In the genomic region with DNA sequence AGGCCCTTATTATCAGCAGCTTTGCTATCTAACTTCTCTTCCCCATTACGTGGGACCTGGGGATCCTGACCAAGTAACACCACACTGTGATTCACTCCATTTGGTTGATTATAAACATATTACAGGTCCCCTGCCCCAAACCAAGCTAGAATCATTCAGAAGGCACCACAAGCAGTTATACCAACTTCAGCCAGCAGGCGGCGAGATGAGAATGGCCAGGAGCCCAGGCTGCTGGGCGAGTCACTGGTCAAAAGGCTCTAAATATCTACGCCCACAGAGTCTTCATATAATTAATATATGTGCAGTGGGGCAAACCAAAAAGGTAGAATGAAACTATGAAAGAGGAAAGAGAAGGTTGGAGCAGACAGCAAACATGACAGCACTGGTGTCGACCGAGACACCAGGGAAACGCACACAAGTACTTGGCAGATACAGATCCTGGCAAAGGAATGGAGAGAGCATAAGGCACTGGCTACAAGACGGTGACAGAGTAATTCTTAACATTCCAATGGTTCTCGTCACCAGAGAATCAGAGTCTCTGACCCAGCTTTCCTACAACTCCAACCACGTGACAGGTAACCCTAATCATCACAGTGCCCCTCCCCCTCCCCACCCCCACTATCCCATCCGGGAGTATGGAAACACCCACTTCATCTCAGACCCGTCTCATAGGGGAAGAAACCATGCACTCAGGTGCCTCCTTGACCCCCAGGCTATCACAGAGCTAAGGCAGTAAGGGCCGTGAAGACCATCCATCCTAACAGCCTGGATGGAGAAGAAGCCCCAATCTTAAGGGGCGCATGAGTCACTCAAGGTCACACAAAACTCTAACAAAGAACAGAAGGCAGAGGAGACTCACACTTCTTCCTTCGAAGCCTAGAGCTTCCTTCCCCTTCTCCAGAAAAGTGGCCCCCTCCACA, we compare ENCODE assay signal across 7 mouse cellular contexts.
DNase-seq lines count a peak whose midpoint lies in the region; ATAC-seq and TF ChIP-seq lines count a peak whose summit lies in the region.

No protein-coding gene starts in this region.

- H3K27me3 ChIP-seq in hindbrain, postnatal 0 days (ENCODE audit: insufficient read depth, low read length), result no peaks in the 10 kb centered on the region
- peaks cover 14% of the 10 kb centered on the region for H3K27me3 ChIP-seq in midbrain, embryonic 11.5 days (ENCODE audit: control insufficient read depth, insufficient read depth, low read length)

- H3K4me1 ChIP-seq in hindbrain, postnatal 0 days (ENCODE audit: insufficient read depth, low read length), result peaks cover 50% of the 10 kb centered on the region
- H3K4me1 ChIP-seq in midbrain, embryonic 11.5 days (ENCODE audit: control insufficient read depth, insufficient read depth, low read length), result peaks cover 44% of the 10 kb centered on the region

- TF ChIP-seq CTCF in hindbrain, postnatal 0 days (IDR thresholded peaks at IDR 0.05; ENCODE audit: low read depth), result peak; percentile 91

- H3K36me3 ChIP-seq in hindbrain, postnatal 0 days (ENCODE audit: insufficient read depth, low read length), result no peaks in the 10 kb centered on the region
- H3K36me3 ChIP-seq in midbrain, embryonic 11.5 days (ENCODE audit: control insufficient read depth, insufficient read depth, low read length), result no peaks in the 10 kb centered on the region

- H3K9me3 ChIP-seq in hindbrain, postnatal 0 days (ENCODE audit: low read length), result no peaks in the 10 kb centered on the region
- H3K9me3 ChIP-seq in midbrain, embryonic 11.5 days (ENCODE audit: control insufficient read depth, low read length), result no peaks in the 10 kb centered on the region

- 28% methylated on average over 16 of the region's 16 CpGs for WGBS in hindbrain, postnatal 0 days
- WGBS in midbrain, embryonic 11.5 days, result 37% methylated on average over 16 of the region's 16 CpGs

- peak overlapping the region; percentile 68; the same call in 1 of the 2 replicates for H3K9ac ChIP-seq in hindbrain, postnatal 0 days (replicated peaks; ENCODE audit: low read length)
- no peak overlapping the region for H3K9ac ChIP-seq in midbrain, embryonic 11.5 days (ENCODE audit: low read length)

- peak overlapping the region; percentile 97 for H3K4me2 ChIP-seq in hindbrain, postnatal 0 days (ENCODE audit: low read depth, low read length)
- H3K4me2 ChIP-seq in midbrain, embryonic 11.5 days, result peak overlapping the region; percentile 99

- ATAC-seq in hindbrain, postnatal 0 days, result no peak
- ATAC-seq in midbrain, embryonic 11.5 days (ENCODE audit: low FRiP score), result no peak

- intact Hi-C loops in left cerebral cortex, postnatal 10 days (cut with DNase I), result loop anchor here (5.0 to 10.0 kb wide), 2 partner anchors 60 to 112 kb away; a partner anchor contains a TSS

- peak; percentile 86 to 90 for DNase-seq in adrenal gland, adult 18-20 months (ENCODE audit: low spot score in 2 of 2)
- DNase-seq in cerebellum, postnatal 25 days, result peak; percentile 95 to 97
- peak; percentile 63 to 69 for DNase-seq in gastrocnemius, adult 8-10 months (ENCODE audit: low spot score in 2 of 2)
- DNase-seq in hindbrain, postnatal 0 days (ENCODE audit: low spot score), result peak; percentile 88
- DNase-seq in left cerebral cortex, postnatal 10 days (ENCODE audit: extremely low spot score in 1 of 2, low spot score in 2 of 2), result peak; percentile 69 to 79
- DNase-seq in midbrain, embryonic 11.5 days (ENCODE audit: low spot score, missing footprints), result peak; percentile 99
- DNase-seq in spleen, adult 12 weeks (ENCODE audit: low spot score), result peak; percentile 29

- H3K27ac ChIP-seq in hindbrain, postnatal 0 days, result no peak overlapping the region
- no peak overlapping the region for H3K27ac ChIP-seq in midbrain, embryonic 11.5 days (ENCODE audit: low read depth, low read length)

- peak overlapping the region; percentile 56 for H3K4me3 ChIP-seq in hindbrain, postnatal 0 days (ENCODE audit: low read length)
- no peak overlapping the region for H3K4me3 ChIP-seq in midbrain, embryonic 11.5 days (ENCODE audit: low read depth, low read length)

Comparison
In these comparisons a context has a peak if more than half of its experiments do, and no peak if none do; other contexts are left out.
1. DNase-seq: peak in every context shown above with its lines; median percentile 99 in midbrain, embryonic 11.5 days; 96 in cerebellum, postnatal 25 days; 88 in adrenal gland, adult 18-20 months; 88 in hindbrain, postnatal 0 days; 74 in left cerebral cortex, postnatal 10 days; 66 in gastrocnemius, adult 8-10 months; 29 in spleen, adult 12 weeks.